Mouse (Mus musculus) CD8-positive naive resting alpha-beta T cell, adult 2 months (primary cell): Measurements from ENCODE around the gene Chst8.

Source experiments
- DNase-seq, 2 experiments: peaks; one replicate each; pipeline ENCODE4 v3.0.0; 2022; ENCODE audit warnings: low read depth in 2 of 2, low spot score in 2 of 2

Chst8 gene

DNA sequence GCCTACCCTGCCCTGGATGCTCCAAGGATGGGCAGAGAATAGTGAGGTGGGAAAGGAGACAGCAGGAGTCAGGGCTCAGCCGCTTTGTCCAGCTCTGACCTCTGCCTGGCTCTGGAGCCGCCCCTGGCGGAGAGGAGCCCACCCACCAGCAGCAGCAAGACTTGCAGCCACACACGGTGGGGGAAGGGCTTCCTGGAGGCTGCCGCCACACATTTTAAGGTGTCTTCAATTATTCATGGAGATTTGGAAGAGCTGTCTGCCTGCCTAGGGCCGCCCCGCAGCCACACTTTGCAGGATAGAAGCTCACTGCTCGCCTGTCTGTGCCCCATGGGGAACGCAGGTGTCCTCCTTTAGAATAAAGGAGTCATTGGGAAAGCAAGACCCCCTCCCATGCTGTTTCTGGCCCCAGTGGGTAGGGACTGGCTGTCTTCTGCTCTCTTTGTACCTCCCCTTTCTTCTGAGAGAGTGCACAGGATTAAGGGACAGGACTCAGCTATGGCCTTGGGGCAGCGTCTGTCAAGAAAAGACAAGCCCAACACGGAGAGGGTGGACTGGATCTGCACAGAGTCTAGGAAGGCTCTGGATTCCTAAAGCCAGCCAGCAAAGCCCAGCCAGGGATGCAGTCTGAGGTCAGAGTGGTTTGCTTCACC lies 95.2 kb downstream of the Chst8 start:
- no peak for DNase-seq

- DNase-seq = no peak
Observed at GRCm38 (mm10) chr7:34714848-34715460, 97.6 kb downstream of the Chst8 start.

DNA sequence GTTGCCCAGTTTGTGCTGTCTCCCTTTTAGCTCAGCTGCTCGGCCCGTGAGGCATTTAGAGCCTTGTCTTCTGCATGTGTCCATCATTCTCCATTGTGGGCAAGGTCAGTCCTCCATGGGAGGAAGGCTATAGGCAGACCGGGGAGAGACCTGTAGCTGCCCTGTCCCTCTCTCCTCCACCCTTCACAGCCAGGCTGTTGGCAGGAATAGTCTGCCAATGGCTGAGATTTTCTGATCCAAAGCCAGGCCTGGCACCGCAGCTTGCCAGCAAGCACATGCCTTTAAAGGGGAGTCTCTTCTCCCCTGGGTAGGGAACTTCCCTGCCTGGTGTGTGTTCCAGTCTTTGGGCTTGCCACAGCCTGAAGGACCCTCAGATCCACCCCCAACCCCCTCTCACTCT lies 103.4 kb downstream of the Chst8 start:
- no peak for DNase-seq

GRCm38 (mm10) chr7:34704401-34704800 lies 108.1 kb downstream of the Chst8 start:
- DNase-seq = no peak

GRCm38 (mm10) chr7:34703437-34703836 lies 109.1 kb downstream of the Chst8 start:
- no peak for DNase-seq

- no peak for DNase-seq
Observed at GRCm38 (mm10) chr7:34702718-34703351, 109.7 kb downstream of the Chst8 start.

- DNase-seq = no peak
Observed at GRCm38 (mm10) chr7:34699888-34700287, 112.6 kb downstream of the Chst8 start.

DNA sequence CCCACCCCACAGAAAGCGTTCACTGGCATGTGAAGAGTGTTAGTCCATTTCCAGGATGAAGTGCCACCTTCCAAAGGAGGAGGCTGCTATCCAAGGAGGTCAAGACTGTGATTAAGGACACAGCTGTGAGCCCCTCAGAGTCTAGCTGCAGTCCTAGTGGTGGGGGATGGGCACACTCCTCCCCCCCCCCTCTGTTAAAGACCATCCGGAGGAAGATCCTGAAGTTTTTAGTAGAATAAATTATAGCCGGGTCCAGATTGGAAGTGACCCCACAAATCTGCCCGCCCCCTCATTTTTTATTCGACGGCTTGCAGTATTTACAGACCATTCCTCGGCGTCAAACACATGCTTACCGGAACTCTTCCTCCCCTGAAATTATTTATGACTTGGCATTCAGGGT lies 114.3 kb downstream of the Chst8 start:
- DNase-seq = no peak

GRCm38 (mm10) chr7:34696086-34696485 lies 116.4 kb downstream of the Chst8 start:
- no peak for DNase-seq

DNA sequence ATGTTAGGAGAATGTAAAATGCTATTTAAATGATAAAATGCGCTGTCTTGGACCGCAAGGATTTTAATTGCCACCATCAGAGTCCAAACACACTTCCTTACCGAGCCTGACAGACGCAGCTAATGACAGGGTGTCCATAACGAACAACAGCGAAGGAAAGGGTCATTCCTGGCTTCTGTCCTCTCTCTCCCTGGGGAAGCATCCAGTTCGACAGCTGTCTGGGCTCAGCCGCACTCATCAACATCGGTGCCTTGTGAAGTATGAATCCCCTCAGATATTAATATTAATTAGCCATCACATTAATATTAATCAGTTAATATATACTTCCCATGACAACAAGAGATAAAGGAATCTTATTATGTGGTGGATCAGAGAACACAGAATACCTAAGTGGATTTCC lies 117.6 kb downstream of the Chst8 start:
- no peak for DNase-seq

DNA sequence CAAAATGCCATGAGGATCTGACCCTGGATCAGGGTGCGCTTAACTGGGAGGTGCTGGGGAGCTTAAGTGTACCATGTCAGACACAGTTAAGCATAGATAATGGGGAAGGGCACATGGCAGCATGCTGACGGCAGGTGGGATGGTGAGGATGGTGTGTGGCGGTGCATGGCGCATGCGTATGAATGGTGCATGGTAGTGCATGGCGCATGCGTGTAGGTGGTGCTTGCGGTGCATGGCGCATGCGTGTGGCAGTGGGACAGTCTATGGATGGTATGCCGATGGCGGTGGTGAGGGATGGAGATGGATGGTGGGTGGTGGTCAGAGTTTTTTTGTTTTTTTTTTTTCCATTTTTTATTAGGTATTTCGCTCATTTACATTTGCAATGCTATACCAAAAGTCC lies 118.6 kb downstream of the Chst8 start:
- no peak for DNase-seq

GRCm38 (mm10) chr7:34693072-34693471 lies 119.4 kb downstream of the Chst8 start:
- DNase-seq = no peak

- DNase-seq = no peak
Observed at GRCm38 (mm10) chr7:34690111-34690510, 122.4 kb downstream of the Chst8 start.

GRCm38 (mm10) chr7:34689028-34689427 lies 123.5 kb downstream of the Chst8 start:
- no peak for DNase-seq

DNA sequence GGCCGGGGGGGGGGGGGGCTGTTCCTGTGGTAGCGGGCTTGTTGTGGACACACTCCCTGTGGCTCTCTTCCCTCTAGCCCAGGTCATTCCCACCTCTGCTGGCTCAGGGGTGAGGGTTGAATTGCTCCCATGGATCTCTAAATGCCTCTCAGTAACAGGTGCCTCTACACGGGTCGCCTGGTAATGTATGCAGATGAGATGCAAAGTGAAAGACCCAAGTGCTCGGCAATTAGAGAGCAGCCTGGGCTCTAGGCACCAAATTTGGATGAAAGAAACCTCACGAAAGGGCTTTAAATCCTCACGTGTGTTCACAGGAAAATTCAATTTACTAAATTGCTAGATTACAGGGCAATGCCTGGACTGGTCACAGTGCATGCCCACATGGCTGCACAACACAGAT lies 126.7 kb downstream of the Chst8 start:
- no peak for DNase-seq

GRCm38 (mm10) chr7:34685176-34685575 lies 127.3 kb downstream of the Chst8 start:
- no peak for DNase-seq

- no peak for DNase-seq
Observed at GRCm38 (mm10) chr7:34680771-34681421, 131.6 kb downstream of the Chst8 start.

GRCm38 (mm10) chr7:34679886-34680285 lies 132.6 kb downstream of the Chst8 start:
- DNase-seq = no peak

DNA sequence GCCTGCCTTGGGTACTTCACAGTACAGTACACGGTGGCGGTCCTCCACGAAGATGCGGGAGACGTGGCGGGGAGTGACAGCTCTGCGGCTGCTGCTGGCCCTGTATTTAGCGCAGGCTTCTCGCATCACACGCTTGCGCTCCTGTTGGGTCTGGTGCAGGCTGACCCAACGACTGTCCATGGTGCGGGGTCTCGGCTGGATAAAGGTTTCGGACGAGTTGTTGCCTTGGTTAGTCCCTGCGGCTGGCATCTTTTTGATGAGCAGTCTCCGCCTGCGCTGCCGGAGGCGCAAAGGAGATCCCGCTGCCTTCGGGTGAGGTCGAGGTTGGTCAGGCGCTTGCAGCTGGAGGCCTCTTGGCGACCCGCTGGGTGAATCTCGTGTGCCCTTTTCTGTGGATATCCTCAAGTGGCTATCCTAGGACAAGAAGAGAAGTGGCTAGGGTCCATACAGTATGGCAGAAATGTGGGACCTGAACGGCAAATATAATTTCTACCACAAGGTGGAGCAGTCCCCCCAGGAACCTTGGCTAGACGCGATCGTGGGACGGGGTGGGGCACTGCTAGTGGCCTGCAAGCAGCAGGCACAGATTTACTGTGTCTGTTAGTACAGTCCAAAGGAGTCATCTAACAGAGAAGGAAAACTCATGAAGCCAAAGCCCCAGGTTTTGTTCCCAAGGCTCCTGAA lies 136.5 kb downstream of the Chst8 start:
- DNase-seq = peak; percentile 6 to 28

DNA sequence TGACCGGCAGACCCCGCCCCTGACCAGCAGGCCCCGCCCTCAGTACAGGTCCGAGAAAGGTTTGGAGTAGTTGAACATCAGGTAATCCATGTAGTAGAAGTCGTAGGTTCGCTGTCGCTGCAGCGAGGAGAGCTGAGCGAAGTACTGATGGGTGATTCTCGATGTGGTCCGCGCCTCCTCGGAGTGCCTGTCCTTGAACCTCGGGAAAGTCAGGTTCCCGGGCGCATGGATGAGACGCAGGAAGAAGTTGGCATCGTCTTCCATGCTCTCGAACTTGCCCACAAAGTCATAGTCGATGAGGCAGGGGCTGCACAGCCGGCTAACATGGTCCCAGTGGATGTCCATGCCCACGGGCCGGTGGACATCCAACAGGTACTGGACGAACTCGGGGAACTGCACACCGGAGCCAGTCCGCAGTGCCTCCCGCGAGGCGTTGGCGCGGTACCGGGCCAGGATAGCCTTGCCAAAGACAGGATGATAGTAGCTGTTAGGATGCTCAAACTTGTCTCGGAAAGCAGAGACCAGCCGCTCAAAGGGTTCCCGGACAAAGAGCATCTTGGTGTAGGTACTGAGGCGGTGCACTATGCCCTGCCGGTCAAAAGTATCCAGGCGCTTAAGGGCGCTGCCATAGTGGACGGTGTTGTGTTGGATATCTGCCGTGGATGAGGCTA lies 137.3 kb downstream of the Chst8 start:
- no peak for DNase-seq

DNA sequence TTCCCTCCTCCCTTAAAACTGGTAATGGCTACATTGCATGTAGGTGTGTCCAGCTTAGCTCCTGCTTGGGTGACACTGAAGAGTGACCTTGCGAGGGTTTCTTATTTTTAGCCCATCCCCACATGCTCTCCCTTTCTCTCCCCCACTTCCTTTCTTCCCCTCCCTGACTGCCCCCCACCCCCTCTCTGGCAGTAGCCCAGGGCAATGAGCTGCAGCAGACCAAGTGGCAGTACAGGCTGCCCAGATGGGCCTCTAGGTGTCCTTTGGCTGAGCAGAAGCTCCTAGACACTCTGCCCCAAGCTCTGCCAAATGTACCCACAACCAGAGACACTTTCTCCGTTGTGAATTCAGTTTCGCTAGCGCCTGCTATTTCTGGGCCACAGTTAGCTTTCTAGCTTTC lies 139.6 kb downstream of the Chst8 start:
- DNase-seq = no peak
